Mouse (Mus musculus) lung, embryonic 15.5 days (tissue): Measurements from ENCODE around the gene Sorl1. TPM values are rescaled to one million over a fixed set of nuclear protein-coding genes. Genes with fewer than 3 reads are reported as not detected.

Experiments used
- ATAC-seq: fragments of 200-750 bp; cut with Nextera tagmentation; 2 replicates; pipeline ENCODE4 v1.8.0; 2017; ENCODE audit warnings: moderate number of reproducible peaks, borderline replicate concordance; ENCODE audit not compliant: low FRiP score, low TSS enrichment; ENCODE audit errors: extremely low read depth
- H3K27ac ChIP-seq: fragments of 300-500 bp; sonication (generic); 2 replicates; pipeline ENCODE4 v1.5.1; 2015; ENCODE audit warnings: moderate library complexity, mild to moderate bottlenecking, inconsistent platforms
- H3K27me3 ChIP-seq: fragments of 300-500 bp; sonication (generic); 2 replicates; pipeline ENCODE4 v1.6.1; 2015; ENCODE audit warnings: inconsistent platforms
- H3K36me3 ChIP-seq: fragments of 300-500 bp; sonication (generic); 2 replicates; pipeline ENCODE4 v1.6.1; 2015; ENCODE audit warnings: inconsistent platforms
- H3K4me1 ChIP-seq: fragments of 300-500 bp; sonication (generic); 2 replicates; pipeline ENCODE4 v1.6.1; 2015; ENCODE audit warnings: inconsistent platforms
- H3K4me2 ChIP-seq: fragments of 300-500 bp; sonication (generic); 2 replicates; pipeline ENCODE4 v1.6.1; 2015; ENCODE audit warnings: inconsistent platforms, mild to moderate bottlenecking, moderate library complexity
- H3K4me3 ChIP-seq: fragments of 300-500 bp; sonication (generic); 2 replicates; pipeline ENCODE4 v1.5.1; 2015; ENCODE audit warnings: mild to moderate bottlenecking, inconsistent platforms
- H3K9ac ChIP-seq: fragments of 300-500 bp; sonication (generic); 2 replicates; pipeline ENCODE4 v1.6.1; 2015; ENCODE audit warnings: inconsistent platforms
- H3K9me3 ChIP-seq: fragments of 300-500 bp; sonication (generic); 2 replicates; pipeline ENCODE4 v1.6.1; 2016; ENCODE audit warnings: inconsistent platforms
- WGBS: fragments of 180-500 bp; shearing (Covaris S2); methylation state at CpG from one replicate; pipeline ENCODE4 v1.1.7; 2015; 5-methylcytosine and 5-hydroxymethylcytosine counted together
- polyA plus RNA-seq: library from polyadenylated mRNA; unstranded; fragments of >200 nt; fragmentation: Nextera tagmentation; extraction: Ambion mirVana; gene quantifications from 2 replicates; pipeline ENCODE4 v1.2.1, GENCODE M21; 2015

Gene Sorl1
- polyA plus RNA-seq, 1 experiment from 2014 or later, result 14.9 TPM

GRCm38 (mm10) chr9:41968673-41969460 is 155.2 kb downstream of the Sorl1 start:
- Histone ChIP-seq H3K4me2 (no peak overlapping the region), H3K27me3 (no peaks in the 10 kb centered on the region), H3K4me1 (no peaks in the 10 kb centered on the region), H3K4me3 (no peak overlapping the region), H3K9ac (no peak overlapping the region), H3K36me3 (peaks cover 4% of the 10 kb centered on the region; the same call in 1 of the 2 replicates), H3K9me3 (no peaks in the 10 kb centered on the region), H3K27ac (no peak overlapping the region)
- no peak for ATAC-seq
- WGBS, result 92% methylated on average over 15 of the region's 15 CpGs

GRCm38 (mm10) chr9:41961274-41961673 is 162.8 kb downstream of the Sorl1 start:
- no peak overlapping the region for H3K4me3 ChIP-seq
- no peak overlapping the region for H3K4me2 ChIP-seq
- no peaks in the 10 kb centered on the region for H3K9me3 ChIP-seq
- ATAC-seq, result no peak
- no peak overlapping the region for H3K27ac ChIP-seq
- H3K27me3 ChIP-seq, result no peaks in the 10 kb centered on the region
- no peak overlapping the region for H3K9ac ChIP-seq
- 76% methylated on average over 10 of the region's 10 CpGs for WGBS
- H3K4me1 ChIP-seq, result no peaks in the 10 kb centered on the region
- H3K36me3 ChIP-seq, result no peaks in the 10 kb centered on the region

GRCm38 (mm10) chr9:41958282-41958681 is 165.8 kb downstream of the Sorl1 start:
- peaks cover 9% of the 10 kb centered on the region; the same call in 1 of the 2 replicates for H3K27me3 ChIP-seq
- no peak for ATAC-seq
- H3K4me2 ChIP-seq, result no peak overlapping the region
- no peaks in the 10 kb centered on the region for H3K9me3 ChIP-seq
- H3K27ac ChIP-seq, result no peak overlapping the region
- 74% methylated on average over 9 of the region's 9 CpGs for WGBS
- H3K9ac ChIP-seq, result no peak overlapping the region
- H3K36me3 ChIP-seq, result no peaks in the 10 kb centered on the region
- no peak overlapping the region for H3K4me3 ChIP-seq
- no peaks in the 10 kb centered on the region for H3K4me1 ChIP-seq

- WGBS, result 9% methylated on average over 8 of the region's 8 CpGs
- Histone ChIP-seq H3K9ac (no peak overlapping the region), H3K27ac (no peak overlapping the region), H3K4me3 (no peak overlapping the region), H3K27me3 (peaks cover 9% of the 10 kb centered on the region; the same call in 1 of the 2 replicates), H3K4me2 (peak overlapping the region; percentile 32; the same call in 1 of the 2 replicates), H3K4me1 (peaks cover 20% of the 10 kb centered on the region), H3K36me3 (no peaks in the 10 kb centered on the region), H3K9me3 (no peaks in the 10 kb centered on the region)
- no peak for ATAC-seq
Measured at GRCm38 (mm10) chr9:41953486-41953885, 170.6 kb downstream of the Sorl1 start.

- H3K9ac ChIP-seq, result no peak overlapping the region
- H3K4me2 ChIP-seq, result no peak overlapping the region
- peaks cover 20% of the 10 kb centered on the region for H3K4me1 ChIP-seq
- no peaks in the 10 kb centered on the region for H3K9me3 ChIP-seq
- H3K4me3 ChIP-seq, result no peak overlapping the region
- 40% methylated on average over 7 of the region's 7 CpGs for WGBS
- H3K27ac ChIP-seq, result no peak overlapping the region
- peaks cover 9% of the 10 kb centered on the region; the same call in 1 of the 2 replicates for H3K27me3 ChIP-seq
- ATAC-seq, result no peak
- no peaks in the 10 kb centered on the region for H3K36me3 ChIP-seq
Measured at GRCm38 (mm10) chr9:41952650-41953204, 171.4 kb downstream of the Sorl1 start.

- Histone ChIP-seq H3K36me3 (no peaks in the 10 kb centered on the region), H3K4me2 (peak overlapping the region; percentile 77), H3K4me3 (peak overlapping the region; percentile 42), H3K27me3 (peaks cover 9% of the 10 kb centered on the region; the same call in 1 of the 2 replicates), H3K4me1 (peaks cover 20% of the 10 kb centered on the region), H3K27ac (peak overlapping the region; percentile 91), H3K9me3 (no peaks in the 10 kb centered on the region), H3K9ac (peak overlapping the region; percentile 49)
- WGBS, result 2% methylated on average over 16 of the region's 16 CpGs
- ATAC-seq, result peak; percentile 27; the same call in 1 of the 2 replicates
Measured at GRCm38 (mm10) chr9:41951472-41952129, 172.5 kb downstream of the Sorl1 start.

- H3K27me3 ChIP-seq, result peaks cover 9% of the 10 kb centered on the region; the same call in 1 of the 2 replicates
- WGBS, result 1% methylated on average over 21 of the region's 21 CpGs
- H3K9me3 ChIP-seq, result no peaks in the 10 kb centered on the region
- H3K9ac ChIP-seq, result peak overlapping the region; percentile 49
- peaks cover 20% of the 10 kb centered on the region for H3K4me1 ChIP-seq
- ATAC-seq, result peak; percentile 82
- peak overlapping the region; percentile 91 for H3K27ac ChIP-seq
- no peaks in the 10 kb centered on the region for H3K36me3 ChIP-seq
- peak overlapping the region; percentile 77 for H3K4me2 ChIP-seq
- H3K4me3 ChIP-seq, result peak overlapping the region; percentile 42
Measured at GRCm38 (mm10) chr9:41950991-41951451, 173.1 kb downstream of the Sorl1 start.

- H3K27me3 ChIP-seq, result peaks cover 9% of the 10 kb centered on the region; the same call in 1 of the 2 replicates
- peak overlapping the region; percentile 77 for H3K4me2 ChIP-seq
- H3K27ac ChIP-seq, result peak overlapping the region; percentile 91
- no peaks in the 10 kb centered on the region for H3K9me3 ChIP-seq
- peak; percentile 82 for ATAC-seq
- H3K4me1 ChIP-seq, result peaks cover 20% of the 10 kb centered on the region
- no peaks in the 10 kb centered on the region for H3K36me3 ChIP-seq
- WGBS, result 5% methylated on average over 34 of the region's 34 CpGs
- peak overlapping the region; percentile 42 for H3K4me3 ChIP-seq
- peak overlapping the region; percentile 49 for H3K9ac ChIP-seq
Measured at GRCm38 (mm10) chr9:41950109-41950990, 173.7 kb downstream of the Sorl1 start.

- H3K4me1 ChIP-seq, result peaks cover 20% of the 10 kb centered on the region
- no peak overlapping the region for H3K9ac ChIP-seq
- no peak overlapping the region for H3K4me3 ChIP-seq
- ATAC-seq, result no peak
- no peak overlapping the region for H3K4me2 ChIP-seq
- no peak overlapping the region; the same call in 1 of the 2 replicates for H3K27ac ChIP-seq
- 72% methylated on average over 5 of the region's 5 CpGs for WGBS
- H3K27me3 ChIP-seq, result peaks cover 6% of the 10 kb centered on the region; the same call in 1 of the 2 replicates
- no peaks in the 10 kb centered on the region for H3K9me3 ChIP-seq
- no peaks in the 10 kb centered on the region for H3K36me3 ChIP-seq
Measured at GRCm38 (mm10) chr9:41949476-41949875, 174.6 kb downstream of the Sorl1 start.

- no peak overlapping the region for H3K27ac ChIP-seq
- H3K9ac ChIP-seq, result no peak overlapping the region
- no peaks in the 10 kb centered on the region for H3K9me3 ChIP-seq
- no peaks in the 10 kb centered on the region; the same call in 1 of the 2 replicates for H3K27me3 ChIP-seq
- WGBS, result 84% methylated on average over 7 of the region's 7 CpGs
- ATAC-seq, result no peak
- no peak overlapping the region for H3K4me2 ChIP-seq
- H3K4me1 ChIP-seq, result peaks cover 5% of the 10 kb centered on the region
- H3K36me3 ChIP-seq, result no peaks in the 10 kb centered on the region
- no peak overlapping the region for H3K4me3 ChIP-seq
Measured at GRCm38 (mm10) chr9:41944964-41945363, 179.1 kb downstream of the Sorl1 start.
